Mouse (Mus musculus) brain, embryonic 14.5 days (tissue): ENCODE results near the gene Slc26a8. TPM values are rescaled to one million over a fixed set of nuclear protein-coding genes. Genes with fewer than 3 reads are reported as not detected.
A peak's percentile ranks its signal among the peaks of the same experiment; 100 is the strongest.
"Not testable (repeated sequence)": the region's sequence is repeated elsewhere in the genome, so short reads cannot be mapped to it uniquely, and the experiment has no call there.

Experiments
- DNase-seq: peaks from one replicate; pipeline ENCODE4 v3.0.0-alpha.2; 2011; ENCODE audit warnings: low read depth
- CTCF ChIP-seq: fragments of 200-500 bp; IDR thresholded peaks from 2 replicates; pipeline ENCODE4 v1.5.1; 2012; ENCODE audit warnings: inconsistent platforms, mild to moderate bottlenecking, moderate library complexity, borderline replicate concordance; ENCODE audit not compliant: insufficient read depth, insufficient read length; ENCODE audit errors: extremely low read depth
- POLR2A ChIP-seq: fragments of 200-500 bp; IDR thresholded peaks from 2 replicates; pipeline ENCODE4 v1.6.1; 2012; ENCODE audit warnings: mild to moderate bottlenecking, inconsistent platforms, borderline replicate concordance; ENCODE audit not compliant: poor library complexity, insufficient read depth, insufficient read length, severe bottlenecking; ENCODE audit errors: extremely low read depth
- polyA plus RNA-seq: library from polyadenylated mRNA; depleted of rRNA; stranded (reverse); fragments of >200 nt; gene quantifications from 2 replicates; pipeline ENCODE4 v1.2.3, GENCODE M21; 2012; rRNA removed

Gene Slc26a8
- polyA plus RNA-seq, result 3.1 and 3.2 TPM in 2 replicates

DNA sequence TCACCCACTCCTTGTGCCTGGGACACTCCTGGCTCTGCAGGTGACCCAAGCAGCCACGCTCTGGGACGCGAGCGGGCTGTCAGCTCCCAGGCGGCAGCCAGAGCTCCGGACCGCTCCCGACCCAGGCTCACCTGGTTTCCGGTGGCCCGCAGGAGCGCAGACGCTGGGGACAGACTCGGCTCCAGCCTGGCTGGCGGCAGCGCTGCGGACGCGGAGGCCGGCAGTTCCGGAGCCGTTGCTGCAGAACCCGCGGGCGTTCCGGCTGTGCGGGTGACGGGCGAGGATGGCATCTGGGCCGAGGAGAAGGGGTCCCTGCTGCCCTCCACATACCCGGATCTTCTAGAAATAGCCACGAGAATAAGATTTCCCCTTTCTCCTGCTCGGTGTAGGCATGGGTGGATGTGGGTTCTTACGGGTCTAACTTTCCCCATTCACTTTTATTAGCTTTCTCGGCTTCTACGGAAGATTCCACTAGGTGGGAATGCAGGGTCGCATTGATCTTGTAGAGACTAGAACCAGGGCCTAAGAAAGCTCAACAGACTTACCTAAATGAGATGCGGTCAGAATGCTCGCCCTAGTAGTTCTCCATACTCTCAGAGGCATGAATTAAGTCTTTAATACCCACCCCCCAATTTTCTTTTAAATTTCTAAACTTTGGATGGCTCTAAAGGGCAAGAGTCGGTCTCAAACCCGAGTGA is at the start of gene Slc26a8:
TSS of gene Slc26a8 (minus strand) at position 648 of the 698 bp plus-strand sequence.
- peak; percentile 19 for DNase-seq
- no peak for TF ChIP-seq POLR2A
- TF ChIP-seq CTCF, result no peak

GRCm38 (mm10) chr17:28739244-28739643 is 49.2 kb upstream of the Slc26a8 start:
- TF ChIP-seq POLR2A (no peak), CTCF (no peak)

DNA sequence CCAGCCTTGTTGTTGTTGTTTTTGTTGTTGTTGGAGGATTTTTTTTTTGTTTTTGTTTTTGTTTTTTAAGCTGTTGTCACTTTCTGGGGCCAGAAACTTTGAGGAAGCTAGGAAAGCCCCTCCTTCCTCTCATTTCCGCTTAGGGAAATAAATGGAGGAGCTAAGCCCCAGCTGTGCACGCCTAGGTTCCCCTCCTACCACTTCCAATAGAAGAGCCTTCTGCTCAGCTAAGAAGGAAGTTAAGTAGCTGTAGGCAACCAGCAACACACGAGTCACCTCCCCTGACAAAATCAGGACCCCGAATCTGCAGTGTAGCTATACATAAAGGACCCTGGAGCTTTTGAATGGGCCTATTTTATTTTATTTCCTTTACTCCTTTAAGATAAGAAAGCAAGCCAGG is 47.9 kb upstream of the Slc26a8 start:
- DNase-seq, result no peak
- no peak for TF ChIP-seq POLR2A
- TF ChIP-seq CTCF, result no peak

More at GRCm38 (mm10) chr17:28739244-28739643, 49.2 kb upstream of the Slc26a8 start:
- DNase-seq, result no peak

DNA sequence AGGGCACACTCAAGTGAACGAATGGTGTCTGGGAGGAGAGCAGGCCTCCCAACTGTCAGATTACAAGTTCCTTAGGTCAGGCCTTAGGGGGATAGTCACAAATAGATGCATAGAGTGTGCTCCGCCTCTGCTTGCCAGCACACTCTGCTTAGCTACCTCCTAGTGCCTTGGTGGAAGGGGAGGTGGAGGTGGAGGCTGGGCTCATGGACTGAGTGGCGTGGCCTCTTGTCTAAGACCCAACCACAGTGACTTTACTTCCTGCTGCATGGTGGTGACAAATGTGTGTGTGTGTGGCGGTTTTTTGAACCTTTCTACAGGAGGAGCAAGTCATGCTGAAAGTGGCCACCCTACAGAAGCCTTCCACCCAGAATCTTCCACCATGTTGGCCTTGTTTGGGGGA is 46.5 kb upstream of the Slc26a8 start:
- TF ChIP-seq POLR2A (no peak), CTCF (no peak)
- DNase-seq, result no peak

DNA sequence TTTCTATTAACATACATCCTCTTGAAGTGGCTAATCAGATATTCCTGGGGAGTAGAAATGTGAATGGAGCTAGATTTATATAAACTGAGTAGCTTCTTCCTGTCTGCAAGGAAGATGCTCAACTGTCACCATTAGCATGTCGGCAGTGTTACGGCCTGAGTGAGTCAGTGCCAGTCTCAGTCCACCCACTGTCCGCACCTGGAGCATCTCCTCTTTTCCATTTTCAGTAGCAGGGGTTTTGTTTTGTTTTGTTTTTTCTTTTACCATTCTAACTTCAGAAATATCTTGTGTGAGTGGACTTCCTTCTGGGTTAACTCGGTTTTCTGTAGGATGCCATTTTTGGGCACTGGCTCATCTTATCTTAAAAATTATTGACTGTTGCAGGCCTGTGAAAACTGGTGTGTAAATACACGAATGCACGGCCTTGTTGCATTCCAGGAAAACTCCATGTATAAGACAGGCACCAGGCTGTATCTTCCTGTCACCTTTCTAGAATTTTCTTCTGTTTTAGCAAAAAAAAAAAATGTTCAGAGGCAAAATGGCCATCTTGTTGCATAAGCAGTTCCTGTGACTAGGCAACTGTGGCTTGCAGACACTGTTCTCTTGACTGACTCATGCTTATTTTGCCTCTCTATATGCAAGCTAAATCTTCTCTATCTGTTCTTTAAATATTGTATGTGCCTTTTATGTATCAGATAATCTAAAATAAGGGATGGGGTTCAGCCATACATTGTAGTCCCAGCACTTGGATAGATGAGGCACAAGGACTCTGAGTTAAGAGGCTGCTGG is 45.5 kb upstream of the Slc26a8 start:
- TF ChIP-seq POLR2A (no peak), CTCF (no peak)

GRCm38 (mm10) chr17:28727511-28727910 is 37.5 kb upstream of the Slc26a8 start:
- DNase-seq, result not testable (repeated sequence)

More for the DNA sequence above, 45.5 kb upstream of the Slc26a8 start:
- DNase-seq, result no peak

DNA sequence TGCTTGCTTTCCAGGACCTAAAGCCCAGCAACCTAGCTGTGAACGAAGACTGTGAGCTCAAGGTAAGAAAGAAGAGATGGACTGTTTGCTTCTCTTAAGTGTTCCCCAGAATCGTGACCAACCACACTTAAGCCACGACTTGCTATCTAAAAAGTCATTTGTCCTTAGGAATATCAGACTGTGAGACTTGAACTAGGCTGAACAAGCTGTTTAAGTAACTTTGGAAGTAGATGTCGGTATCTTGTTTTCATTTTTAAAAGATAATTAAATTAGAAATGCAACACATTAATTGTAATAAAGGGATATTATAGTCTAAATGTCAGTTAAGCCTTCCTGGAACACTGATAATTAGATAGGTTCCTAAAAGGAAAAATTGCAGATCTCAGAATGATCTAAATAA is 35.8 kb upstream of the Slc26a8 start, which contains the start of gene AC170998.1:
TSS of gene AC170998.1 (plus strand) at position 301 of the 400 bp plus-strand sequence.
- no peak for TF ChIP-seq POLR2A
- TF ChIP-seq CTCF, result no peak
- DNase-seq, result no peak

DNA sequence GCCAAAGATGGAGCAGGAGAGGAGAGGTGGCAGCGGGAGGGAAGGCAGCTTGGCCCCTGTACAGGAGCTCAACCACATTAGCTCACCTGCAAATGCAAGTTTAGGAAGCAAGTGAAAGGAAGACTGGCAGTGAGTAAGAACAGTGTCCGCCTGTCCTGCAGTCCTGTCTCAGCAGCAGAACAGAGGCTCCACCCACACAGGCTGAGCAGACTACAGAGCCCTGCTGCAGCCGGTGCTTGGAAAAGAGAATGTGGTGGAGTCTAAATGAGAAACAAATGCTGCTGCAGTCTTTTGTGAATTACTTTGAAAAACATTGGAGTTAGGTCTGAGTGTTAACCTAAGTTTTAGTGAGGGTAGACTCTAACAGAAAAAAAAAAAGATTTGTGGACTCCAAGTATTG is 27.5 kb upstream of the Slc26a8 start:
- no peak for DNase-seq
- no peak for TF ChIP-seq POLR2A
- TF ChIP-seq CTCF, result no peak

- peak; percentile 24 for DNase-seq
- TF ChIP-seq POLR2A (no peak), CTCF (no peak)
These were observed 26.0 kb upstream of the Slc26a8 start for GRCm38 (mm10) chr17:28715832-28716548.

DNA sequence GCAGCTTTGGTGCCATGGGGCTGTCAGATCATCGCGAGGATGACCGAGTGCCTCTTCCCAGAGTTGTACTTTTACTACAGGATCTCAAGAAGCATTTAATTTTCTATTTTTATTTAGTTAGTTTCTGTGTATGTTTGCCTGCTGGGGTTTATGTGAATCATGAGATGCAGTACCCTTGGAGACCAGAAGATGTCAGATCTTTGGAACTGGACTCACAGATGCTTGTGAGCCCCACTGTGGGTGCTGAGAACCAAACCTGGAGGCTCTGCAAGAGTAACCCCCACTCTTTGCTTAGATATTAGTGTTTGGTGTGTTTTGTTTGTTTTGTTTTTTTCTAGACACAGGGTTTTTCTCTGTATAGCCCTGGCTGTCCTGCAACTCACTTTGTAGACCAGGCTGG is 24.0 kb upstream of the Slc26a8 start:
- DNase-seq, result no peak
- TF ChIP-seq CTCF (peak; percentile 10; the same call in 1 of the 2 replicates), POLR2A (no peak)

DNA sequence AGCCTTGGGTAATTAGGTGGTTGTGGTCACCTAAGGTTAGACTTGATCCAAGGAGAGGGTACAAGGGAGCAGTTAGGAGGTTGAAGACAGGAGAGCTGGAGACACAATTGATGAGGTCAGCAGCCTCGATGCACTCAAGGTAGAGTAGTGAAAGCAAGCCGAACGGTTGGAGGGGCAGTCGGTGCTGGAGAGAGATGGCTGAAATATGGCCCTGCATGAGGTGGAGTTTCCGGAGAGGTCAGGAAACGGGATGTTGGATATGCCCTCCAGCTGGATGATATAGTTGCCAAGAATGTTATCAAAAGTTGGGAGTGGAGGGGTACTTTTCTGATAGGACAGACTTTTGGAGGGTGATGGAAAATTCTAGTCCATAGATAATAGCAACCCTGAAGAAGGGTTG is 22.3 kb upstream of the Slc26a8 start:
- no peak for DNase-seq
- TF ChIP-seq CTCF, result no peak
- TF ChIP-seq POLR2A, result no peak
